ENCODE assay signal across 28 mouse cellular contexts in the genomic region with DNA sequence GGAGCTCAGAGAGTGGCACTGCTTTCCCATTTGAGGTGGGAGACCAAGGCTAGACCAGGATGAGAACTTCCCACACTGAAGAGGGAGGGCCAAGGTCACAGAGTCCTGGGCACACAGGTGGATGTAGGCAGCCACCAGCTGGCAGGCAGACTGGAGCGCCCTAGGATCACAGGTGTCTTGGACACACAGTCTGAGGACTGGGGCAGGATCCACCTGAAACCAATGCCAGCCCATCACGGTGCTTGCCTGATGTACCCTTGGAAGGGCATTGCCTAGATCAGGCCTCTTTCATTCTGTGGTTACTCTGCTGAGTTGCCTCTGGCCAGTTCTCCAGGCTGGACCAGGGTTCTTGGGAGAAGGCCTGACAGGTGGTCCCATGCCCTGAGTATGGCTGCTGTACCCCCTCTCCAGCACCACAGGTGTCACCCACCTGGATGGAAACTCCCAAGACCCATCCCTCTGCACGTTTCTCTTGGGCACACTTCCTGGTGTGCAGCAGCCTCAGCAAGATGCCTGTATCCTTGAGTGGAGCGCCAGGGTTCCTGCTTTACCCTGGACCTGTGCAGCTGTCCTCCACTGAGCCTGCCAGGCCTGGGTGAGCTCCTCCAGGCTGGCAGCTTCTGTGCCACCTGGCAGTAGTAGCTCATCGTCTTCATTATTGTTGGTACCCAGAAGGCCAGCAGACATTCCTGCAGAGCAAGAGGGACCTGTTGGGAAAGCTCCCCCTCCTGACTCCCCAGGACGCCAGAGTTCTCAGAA. TPM values are rescaled to one million over a fixed set of nuclear protein-coding genes. Genes with fewer than 3 reads are reported as not detected.
DNase-seq lines count a peak whose midpoint lies in the region; ATAC-seq and TF ChIP-seq lines count a peak whose summit lies in the region.
"Had no signal": no experiment of that assay in that cellular context is flagged by ENCODE, and none has a peak within 500 bp of the region (broad histone marks: within the 10 kb centered on the region; RNA-seq: fewer than 3 reads in every experiment).

No protein-coding gene starts in this region.

- intact Hi-C loops in heart, adult 2 months (cut with DNase I), result no loop called here

- DNase-seq in cerebellum, postnatal 4 days (ENCODE audit: low spot score in 2 of 2), result no peak
- DNase-seq in heart, adult 11 months, result peak; percentile 87
- no peak for DNase-seq in heart, adult 2 months
- DNase-seq in cerebellum, adult 9-10 months, result peak; percentile 83
- no peak for DNase-seq in layer of hippocampus, adult 9-10 months (ENCODE audit: low spot score)
- DNase-seq in kidney, adult 2 months, result no peak
- DNase-seq in spleen, adult 12 weeks (ENCODE audit: low spot score), result no peak
- DNase-seq: adrenal gland, postnatal 10 days; B cell, adult 2 months; embryo, embryonic 11 days; kidney, adult 18-20 months had no signal

- ATAC-seq in cerebellum, adult (ENCODE audit: insufficient number of reproducible peaks, low FRiP score, low TSS enrichment), result peak; percentile 59
- ATAC-seq: forebrain, embryonic 14.5 days; intestine, embryonic 15.5 days had no signal

- 79% methylated on average over 6 of the region's 6 CpGs for WGBS in heart, adult 2 months
- 88% methylated on average over 6 of the region's 6 CpGs for WGBS in kidney, adult 2 months

- no peak for TF ChIP-seq EP300 in heart, adult 2 months (IDR thresholded peaks at IDR 0.05; ENCODE audit: insufficient read depth, low read depth, low read length)

- TF ChIP-seq POLR2A in heart, adult 2 months (IDR thresholded peaks at IDR 0.05; ENCODE audit: insufficient read depth, low read depth, low read length), result no peak
- TF ChIP-seq POLR2A in kidney, adult 2 months (IDR thresholded peaks at IDR 0.05; ENCODE audit: low read depth, low read length), result no peak

- no peak overlapping the region for H3K4me3 ChIP-seq in heart, adult 2 months
- H3K4me3 ChIP-seq in kidney, adult 2 months (ENCODE audit: insufficient read depth, low read depth, low read length), result no peak overlapping the region
- H3K4me3 ChIP-seq: embryonic facial prominence, embryonic 15.5 days; erythroblast, embryonic 14.5 days; forebrain, embryonic 10.5 days; heart, embryonic 12.5 days; hindbrain, embryonic 10.5 days; intestine, embryonic 15.5 days had no signal

- H3K79me2 ChIP-seq in heart, adult 2 months (replicated peaks; ENCODE audit: control insufficient read depth, insufficient read depth, low read length), result no peaks in the 10 kb centered on the region

- H3K36me3 ChIP-seq in heart, adult 2 months (ENCODE audit: control insufficient read depth, insufficient read depth, low read length), result no peaks in the 10 kb centered on the region
- H3K36me3 ChIP-seq in kidney, adult 2 months (ENCODE audit: control insufficient read depth, insufficient read depth, low read length), result no peaks in the 10 kb centered on the region
- H3K36me3 ChIP-seq: embryonic facial prominence, embryonic 15.5 days; heart, embryonic 12.5 days; hindbrain, embryonic 10.5 days; intestine, embryonic 15.5 days had no signal

- no peak overlapping the region for H3K9ac ChIP-seq in heart, adult 2 months (ENCODE audit: low read depth, low read length)
- H3K9ac ChIP-seq: embryonic facial prominence, embryonic 15.5 days; heart, embryonic 12.5 days; hindbrain, embryonic 14.5 days; intestine, embryonic 15.5 days had no signal

- no peaks in the 10 kb centered on the region for H3K27me3 ChIP-seq in heart, adult 2 months (ENCODE audit: control insufficient read depth, insufficient read depth, low read length)
- H3K27me3 ChIP-seq in kidney, adult 2 months (replicated peaks; ENCODE audit: control insufficient read depth, insufficient read depth, low read length), result no peaks in the 10 kb centered on the region
- H3K27me3 ChIP-seq: embryonic facial prominence, embryonic 15.5 days; intestine, embryonic 15.5 days had no signal

- peaks cover 9% of the 10 kb centered on the region for H3K4me1 ChIP-seq in heart, adult 2 months (ENCODE audit: control insufficient read depth, insufficient read depth, low read length)
- H3K4me1 ChIP-seq in kidney, adult 2 months (ENCODE audit: control insufficient read depth, insufficient read depth, low read length), result no peaks in the 10 kb centered on the region

- H3K27ac ChIP-seq in heart, adult 2 months, result no peak overlapping the region
- no peak overlapping the region for H3K27ac ChIP-seq in kidney, adult 2 months (ENCODE audit: insufficient read depth, low read depth, low read length)
- H3K27ac ChIP-seq: embryonic facial prominence, embryonic 15.5 days; forebrain, embryonic 10.5 days; hindbrain, embryonic 14.5 days; intestine, embryonic 15.5 days had no signal

- no peak for TF ChIP-seq CTCF in heart, adult 2 months (IDR thresholded peaks at IDR 0.05)
- no peak for TF ChIP-seq CTCF in kidney, adult 2 months (conservative IDR thresholded peaks at IDR 0.05; ENCODE audit: insufficient read depth, insufficient read length, low read depth, low read length)

RNA-seq across cellular contexts. Expression of a gene that starts 30.2 kb away (rescaled TPM):
- total RNA-seq in heart, adult 2 months (2021), result under 1 TPM; 0.26 to 0.30 TPM
- 0.45 and 0.47 TPM in 2 replicates for polyA plus RNA-seq in heart, adult 2 months (2012; rRNA removed)
- 0.10 and 0.27 TPM in 2 replicates for polyA plus RNA-seq in kidney, adult 2 months (2012; rRNA removed)

RNA-seq across cellular contexts. Expression of a gene that starts 52.3 kb away (rescaled TPM):
- not detected for total RNA-seq in heart, adult 2 months (2021)
- polyA plus RNA-seq in heart, adult 2 months (2012; rRNA removed), result not detected in 2 replicates
- polyA plus RNA-seq in kidney, adult 2 months (2012; rRNA removed), result not detected in 2 replicates
- total RNA-seq: adrenal gland, postnatal 10 days; adrenal gland, postnatal 4 days; common myeloid progenitor, adult 5-6 weeks; gastrocnemius, adult 8-10 months; heart, adult 8-10 months; heart, postnatal 25 days; MEL had no signal
- polyA plus RNA-seq: embryonic facial prominence, embryonic 11.5 days; embryonic facial prominence, embryonic 15.5 days; erythroblast, embryonic 14.5 days; forebrain, embryonic 10.5 days; forebrain, embryonic 14.5 days; heart, embryonic 12.5 days; heart, embryonic 16.5 days; hindbrain, embryonic 10.5 days; hindbrain, embryonic 14.5 days; intestine, embryonic 15.5 days had no signal

RNA-seq across cellular contexts. Expression of a gene that starts 59.4 kb away (rescaled TPM):
- total RNA-seq in heart, adult 2 months (2021), result not detected
- polyA plus RNA-seq in heart, adult 2 months (2012; rRNA removed), result 4.7 and 5.2 TPM in 2 replicates
- 1.8 and 4.0 TPM in 2 replicates for polyA plus RNA-seq in kidney, adult 2 months (2012; rRNA removed)
- total RNA-seq: adrenal gland, postnatal 10 days; adrenal gland, postnatal 4 days; common myeloid progenitor, adult 5-6 weeks; gastrocnemius, adult 8-10 months; heart, adult 8-10 months; heart, postnatal 25 days; MEL had no signal
- polyA plus RNA-seq: embryonic facial prominence, embryonic 11.5 days; embryonic facial prominence, embryonic 15.5 days; erythroblast, embryonic 14.5 days; forebrain, embryonic 10.5 days; forebrain, embryonic 14.5 days; heart, embryonic 12.5 days; hindbrain, embryonic 10.5 days; intestine, embryonic 15.5 days had no signal

Comparison
In these comparisons a context has a peak if more than half of its experiments do, and no peak if none do; other contexts are left out.
1. DNase-seq: peak in heart, adult 11 months (single experiment) and cerebellum, adult 9-10 months (single experiment); none in cerebellum, postnatal 4 days (0 of 2), heart, adult 2 months (0 of 2), layer of hippocampus, adult 9-10 months (single experiment), kidney, adult 2 months (single experiment) and spleen, adult 12 weeks (single experiment).